ENCODE assay signal across 12 mouse cellular contexts in the genomic region with DNA sequence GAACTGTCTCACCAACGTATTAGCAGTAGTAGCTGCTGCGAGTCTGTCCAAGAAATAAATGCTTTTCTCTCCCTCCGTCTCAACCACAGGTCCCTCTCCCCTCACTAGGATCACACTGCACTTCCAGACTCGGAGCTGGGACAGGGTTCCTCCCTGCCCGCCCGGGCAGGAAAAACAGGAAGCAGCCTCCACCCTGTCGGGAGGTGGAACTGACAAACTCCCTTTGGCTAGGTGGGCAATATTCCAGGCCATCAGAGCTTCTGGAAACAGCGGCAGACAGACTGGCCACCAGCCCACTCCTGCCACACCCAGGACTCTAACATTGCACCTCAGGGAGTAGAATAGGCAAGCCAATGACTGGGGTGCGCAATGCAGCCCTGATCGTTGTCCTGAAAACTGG. TPM values are rescaled to one million over a fixed set of nuclear protein-coding genes. Genes with fewer than 3 reads are reported as not detected.
DNase-seq lines count a peak whose midpoint lies in the region; ATAC-seq and TF ChIP-seq lines count a peak whose summit lies in the region.
"Had no signal": no experiment of that assay in that cellular context is flagged by ENCODE, and none has a peak within 500 bp of the region (broad histone marks: within the 10 kb centered on the region; RNA-seq: fewer than 3 reads in every experiment).

No protein-coding gene starts in this region.

- no peak for ATAC-seq in midbrain, embryonic 15.5 days (replicated peaks)
- no peak for ATAC-seq in erythroid progenitor cell, adult 5-6 weeks (replicated peaks; ENCODE audit: low FRiP score, poor library complexity, severe bottlenecking)
- ATAC-seq in liver, embryonic 12.5 days, result no peak
- ATAC-seq: Patski had no signal

- TF ChIP-seq CTCF in heart, adult 2 months (IDR thresholded peaks at IDR 0.05), result peak; percentile 15; the same call in 1 of the 2 replicates

- H3K27me3 ChIP-seq in midbrain, embryonic 15.5 days (replicated peaks), result no peaks in the 10 kb centered on the region
- H3K27me3 ChIP-seq in midbrain, embryonic 10.5 days (ENCODE audit: low read depth, poor library complexity, severe bottlenecking), result no peaks in the 10 kb centered on the region
- no peaks in the 10 kb centered on the region for H3K27me3 ChIP-seq in heart, adult 2 months (ENCODE audit: control insufficient read depth, insufficient read depth, low read length)
- H3K27me3 ChIP-seq in liver, embryonic 12.5 days (replicated peaks), result no peaks in the 10 kb centered on the region
- H3K27me3 ChIP-seq: megakaryocyte, embryonic 14.5 days; Patski had no signal

- H3K4me1 ChIP-seq in midbrain, embryonic 15.5 days, result no peaks in the 10 kb centered on the region
- peaks cover 11% of the 10 kb centered on the region for H3K4me1 ChIP-seq in midbrain, embryonic 10.5 days
- peaks cover 35% of the 10 kb centered on the region for H3K4me1 ChIP-seq in heart, adult 2 months (ENCODE audit: control insufficient read depth, insufficient read depth, low read length)
- H3K4me1 ChIP-seq in liver, embryonic 12.5 days, result no peaks in the 10 kb centered on the region

- WGBS in midbrain, embryonic 15.5 days, result 87% methylated on average over 10 of the region's 10 CpGs
- WGBS in midbrain, embryonic 10.5 days, result 83% methylated on average over 10 of the region's 10 CpGs
- WGBS in heart, adult 2 months, result 11% methylated on average over 10 of the region's 10 CpGs
- 59% methylated on average over 10 of the region's 10 CpGs for WGBS in liver, embryonic 12.5 days (ENCODE audit: insufficient replicate concordance)

- no peak overlapping the region for H3K4me2 ChIP-seq in midbrain, embryonic 15.5 days
- H3K4me2 ChIP-seq in liver, embryonic 12.5 days, result no peak overlapping the region

- H3K9ac ChIP-seq in midbrain, embryonic 15.5 days, result no peak overlapping the region
- peak overlapping the region; percentile 64 for H3K9ac ChIP-seq in heart, adult 2 months (ENCODE audit: low read depth, low read length)
- H3K9ac ChIP-seq in liver, embryonic 12.5 days, result no peak overlapping the region

- H3K9me3 ChIP-seq in midbrain, embryonic 15.5 days, result no peaks in the 10 kb centered on the region
- H3K9me3 ChIP-seq in midbrain, embryonic 10.5 days (replicated peaks), result no peaks in the 10 kb centered on the region
- no peaks in the 10 kb centered on the region for H3K9me3 ChIP-seq in liver, embryonic 12.5 days (replicated peaks)
- H3K9me3 ChIP-seq: megakaryocyte, embryonic 14.5 days had no signal

- TF ChIP-seq POLR2A in heart, adult 2 months (IDR thresholded peaks at IDR 0.05; ENCODE audit: insufficient read depth, low read depth, low read length), result peak; percentile 80

- no peak for DNase-seq in midbrain, embryonic 10.5 days (ENCODE audit: low spot score)
- peak; percentile 80 to 89 for DNase-seq in heart, adult 2 months
- DNase-seq in kidney, postnatal 36 days, result peak; percentile 78 to 87
- DNase-seq in urinary bladder, postnatal 25 days (ENCODE audit: low spot score), result peak; percentile 27
- no peak for DNase-seq in right cerebral cortex, adult 2 months (ENCODE audit: low spot score in 2 of 2)
- DNase-seq: thymus, postnatal 25 days had no signal

- no peaks in the 10 kb centered on the region for H3K36me3 ChIP-seq in midbrain, embryonic 15.5 days (replicated peaks)
- no peaks in the 10 kb centered on the region; the same call in 1 of the 2 replicates for H3K36me3 ChIP-seq in midbrain, embryonic 10.5 days
- H3K36me3 ChIP-seq in heart, adult 2 months (ENCODE audit: control insufficient read depth, insufficient read depth, low read length), result peaks cover 9% of the 10 kb centered on the region
- no peaks in the 10 kb centered on the region for H3K36me3 ChIP-seq in liver, embryonic 12.5 days

- no peak overlapping the region for H3K4me3 ChIP-seq in midbrain, embryonic 15.5 days
- H3K4me3 ChIP-seq in midbrain, embryonic 10.5 days, result no peak overlapping the region
- H3K4me3 ChIP-seq in heart, adult 2 months, result peak overlapping the region; percentile 33
- H3K4me3 ChIP-seq in liver, embryonic 12.5 days, result no peak overlapping the region
- H3K4me3 ChIP-seq: erythroblast, embryonic 14.5 days; megakaryocyte, embryonic 14.5 days had no signal

- peak overlapping the region; percentile 38; the same call in 1 of the 2 replicates for H3K27ac ChIP-seq in midbrain, embryonic 15.5 days
- no peak overlapping the region for H3K27ac ChIP-seq in midbrain, embryonic 10.5 days (replicated peaks)
- peak overlapping the region; percentile 95 for H3K27ac ChIP-seq in heart, adult 2 months
- H3K27ac ChIP-seq in liver, embryonic 12.5 days, result no peak overlapping the region

- H3K79me2 ChIP-seq in heart, adult 2 months (replicated peaks; ENCODE audit: control insufficient read depth, insufficient read depth, low read length), result peaks cover 5% of the 10 kb centered on the region

- intact Hi-C loops in heart, adult 2 months (cut with DNase I), result loop anchor here (2.0 kb wide), 1 partner anchor 45 kb away; no protein-coding TSS in a partner anchor

- TF ChIP-seq EP300 in heart, adult 2 months (IDR thresholded peaks at IDR 0.05; ENCODE audit: insufficient read depth, low read depth, low read length), result peak; percentile 89

RNA-seq across cellular contexts. Expression of gene Hip1, which starts 11.5 kb away (rescaled TPM):
- 37.6 and 38.2 TPM in 2 replicates for polyA plus RNA-seq in midbrain, embryonic 15.5 days (2015; fragmentation: Nextera tagmentation; extraction: Ambion mirVana)
- polyA plus RNA-seq in midbrain, embryonic 10.5 days (2016; fragmentation: Nextera tagmentation; extraction: Ambion mirVana), result 64.9 and 73.0 TPM in 2 replicates
- total RNA-seq in heart, adult 2 months (2021), result 10 to 100 TPM; 25.0 to 29.6 TPM
- polyA plus RNA-seq in heart, adult 2 months (2012; rRNA removed), result 22.2 and 34.4 TPM in 2 replicates
- 5.0 and 6.5 TPM in 2 replicates for total RNA-seq in erythroid progenitor cell, adult 5-6 weeks (2015; ENCODE audit: low replicate concordance)
- total RNA-seq in erythroid progenitor cell, adult 5-6 weeks (2017; ENCODE audit: low replicate concordance), result 1.1 and 3.0 TPM in 2 replicates
- 8.0 and 8.1 TPM in 2 replicates for polyA plus RNA-seq in liver, embryonic 12.5 days (2016; fragmentation: Nextera tagmentation; extraction: Ambion mirVana)
- polyA plus RNA-seq: erythroblast, embryonic 14.5 days had no signal

RNA-seq across cellular contexts. Expression of gene Ccl26, which starts 29.9 kb away (rescaled TPM):
- not detected in 2 replicates for polyA plus RNA-seq in midbrain, embryonic 15.5 days (2015; fragmentation: Nextera tagmentation; extraction: Ambion mirVana)
- polyA plus RNA-seq in midbrain, embryonic 10.5 days (2016; fragmentation: Nextera tagmentation; extraction: Ambion mirVana), result not detected in 2 replicates
- not detected for total RNA-seq in heart, adult 2 months (2021)
- polyA plus RNA-seq in heart, adult 2 months (2012; rRNA removed), result not detected in 2 replicates
- not detected in 2 replicates for total RNA-seq in erythroid progenitor cell, adult 5-6 weeks (2015; ENCODE audit: low replicate concordance)
- not detected in 2 replicates for total RNA-seq in erythroid progenitor cell, adult 5-6 weeks (2017; ENCODE audit: low replicate concordance)
- not detected in 2 replicates for polyA plus RNA-seq in liver, embryonic 12.5 days (2016; fragmentation: Nextera tagmentation; extraction: Ambion mirVana)
- polyA plus RNA-seq: erythroblast, embryonic 14.5 days; Patski had no signal

RNA-seq across cellular contexts. Expression of gene Ccl24, which starts 39.4 kb away (rescaled TPM):
- 1.2 and 2.8 TPM in 2 replicates for polyA plus RNA-seq in midbrain, embryonic 15.5 days (2015; fragmentation: Nextera tagmentation; extraction: Ambion mirVana)
- polyA plus RNA-seq in midbrain, embryonic 10.5 days (2016; fragmentation: Nextera tagmentation; extraction: Ambion mirVana), result 1.0 and 1.8 TPM in 2 replicates
- 1 to 10 TPM; 2.6 TPM for total RNA-seq in heart, adult 2 months (2021)
- polyA plus RNA-seq in heart, adult 2 months (2012; rRNA removed), result 3.2 and 4.3 TPM in 2 replicates
- total RNA-seq in erythroid progenitor cell, adult 5-6 weeks (2015; ENCODE audit: low replicate concordance), result not detected in 2 replicates
- not detected in 2 replicates for total RNA-seq in erythroid progenitor cell, adult 5-6 weeks (2017; ENCODE audit: low replicate concordance)
- 9.8 and 10.2 TPM in 2 replicates for polyA plus RNA-seq in liver, embryonic 12.5 days (2016; fragmentation: Nextera tagmentation; extraction: Ambion mirVana)
- polyA plus RNA-seq: Patski had no signal

Comparison
In these comparisons a context has a peak if more than half of its experiments do, and no peak if none do; other contexts are left out.
1. H3K27ac ChIP-seq: peak in midbrain, embryonic 15.5 days (single experiment) and heart, adult 2 months (single experiment); none in midbrain, embryonic 10.5 days (single experiment) and liver, embryonic 12.5 days (single experiment).
2. DNase-seq: peak in heart, adult 2 months (2 of 2), kidney, postnatal 36 days (2 of 2) and urinary bladder, postnatal 25 days (single experiment); none in midbrain, embryonic 10.5 days (single experiment) and right cerebral cortex, adult 2 months (0 of 2).